8 mouse cellular contexts compared by ENCODE assay signal in the genomic region with DNA sequence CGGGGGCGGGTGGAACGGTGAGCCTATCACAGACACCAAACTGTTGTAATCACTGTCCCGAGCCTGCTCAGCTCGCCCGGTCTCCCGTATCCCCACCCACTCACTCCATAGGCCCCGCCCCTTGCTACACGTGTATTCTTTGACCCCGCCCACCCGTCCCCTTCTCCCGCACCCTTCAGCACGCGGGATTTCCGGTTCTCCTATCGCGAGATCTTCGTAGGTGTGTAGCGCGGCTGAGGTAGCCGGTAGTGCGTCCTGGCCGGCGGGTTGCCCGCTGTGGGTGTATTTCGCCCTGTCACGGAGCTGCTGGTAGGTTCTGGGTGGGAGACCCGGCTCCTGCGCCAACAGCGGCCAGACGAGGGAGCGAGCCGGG. TPM values are rescaled to one million over a fixed set of nuclear protein-coding genes. Genes with fewer than 3 reads are reported as not detected.
A peak's percentile ranks its signal among the peaks of the same experiment; 100 is the strongest.
DNase-seq lines count a peak whose midpoint lies in the region; ATAC-seq lines count a peak whose summit lies in the region.

A gene (plus strand): TSS at position 172 of the 373 bp plus-strand sequence.

- DNase-seq in adipocyte (ENCODE audit: low spot score): peak; percentile 99
- DNase-seq in embryo, embryonic 10 days (ENCODE audit: low spot score): peak; percentile 97
- peak; percentile 92 for DNase-seq in gastrocnemius, postnatal 10 days
- peak; percentile 99 for DNase-seq in induced T-regulatory cell, adult 2 months (ENCODE audit: low read depth)
- DNase-seq in left cerebral cortex, adult 9 months (ENCODE audit: low spot score in 2 of 2): peak; percentile 36 to 84
- peak; percentile 94 for DNase-seq in right cerebral cortex, postnatal 14 days
- peak; percentile 83 to 95 for DNase-seq in urinary bladder, postnatal 4 days (ENCODE audit: low spot score in 2 of 2)

- ATAC-seq in megakaryocyte progenitor cell, adult 5-6 weeks (replicated peaks; ENCODE audit: poor library complexity): peak; percentile 90

RNA-seq across cellular contexts. Expression of the gene that starts here (rescaled TPM):
- total RNA-seq in gastrocnemius, postnatal 10 days (2021): 10 to 100 TPM; 30.5 to 36.4 TPM
- 135 and 156 TPM in 2 replicates for total RNA-seq in megakaryocyte progenitor cell, adult 5-6 weeks (2015)
- total RNA-seq in megakaryocyte progenitor cell, adult 5-6 weeks (2017): 56.3 and 96.1 TPM in 2 replicates

Comparison
In these comparisons a context has a peak if more than half of its experiments do, and no peak if none do; other contexts are left out.
1. Peak in every context shown above with its lines: DNase-seq and ATAC-seq.